Mouse (Mus musculus): ENCODE measurements around the gene Sfxn4. TPM values are rescaled to one million over a fixed set of nuclear protein-coding genes. Genes with fewer than 3 reads are reported as not detected.

Gene Sfxn4
- total RNA-seq, 2 experiments from 2014 or later, result 7.4 to 9.5 TPM

Other genes with a start within 250 kb of the Sfxn4 start
- under 1 TPM; 0.17 to 0.26 TPM for gene Nanos1, start 105.5 kb downstream of the Sfxn4 start, total RNA-seq (2021)
- gene Eif3a, start 70.8 kb downstream of the Sfxn4 start, total RNA-seq (2021), result 100 to 1,000 TPM; 103 to 114 TPM
- 10 to 100 TPM; 15.5 to 17.0 TPM for gene Fam45a, start 49.9 kb downstream of the Sfxn4 start, total RNA-seq (2021)
- gene Prdx3, start 13.1 kb upstream of the Sfxn4 start, total RNA-seq (2021), result 100 to 1,000 TPM; 412 to 431 TPM
- 10 to 100 TPM; 28.3 to 42.0 TPM for gene Grk5, start 28.3 kb upstream of the Sfxn4 start, total RNA-seq (2021)

Data from heart, adult 18-20 months (tissue).